Mouse (Mus musculus) mouse trophoblast stem cell (cell line): ENCODE results near the gene Rc3h1.
"Not testable (repeated sequence)": the region's sequence is repeated elsewhere in the genome, so short reads cannot be mapped to it uniquely, and the experiment has no call there.

Source experiments
- in situ Hi-C, 2 experiments: fragments of 300-500 bp; cut with MseI, MboI; formaldehyde crosslinking; loops; 2 replicates in 1 of 2; 3 replicates in 1 of 2; pipeline ENCODE4 v1.15.1; 2025

The Rc3h1 gene

DNA sequence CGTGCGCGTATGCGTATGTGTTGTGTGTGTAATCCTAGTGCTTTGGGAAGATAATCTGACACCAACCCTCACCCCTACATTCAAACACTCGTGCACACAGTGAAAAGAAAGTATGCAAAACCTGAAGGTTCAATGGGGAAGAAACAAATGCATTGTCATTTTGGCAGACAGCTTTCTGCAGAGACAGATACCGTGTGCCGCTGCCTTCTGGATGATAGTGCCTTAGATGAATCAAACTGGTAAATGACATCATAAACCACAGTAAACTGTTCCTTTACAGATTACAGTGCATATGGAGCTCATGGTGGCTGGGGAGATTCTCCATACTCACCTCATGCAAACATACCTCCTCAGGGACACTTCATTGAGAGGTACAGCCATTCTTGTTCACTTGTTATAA, 57.0 kb downstream of the Rc3h1 start:
- in situ Hi-C loops: no loop called here

DNA sequence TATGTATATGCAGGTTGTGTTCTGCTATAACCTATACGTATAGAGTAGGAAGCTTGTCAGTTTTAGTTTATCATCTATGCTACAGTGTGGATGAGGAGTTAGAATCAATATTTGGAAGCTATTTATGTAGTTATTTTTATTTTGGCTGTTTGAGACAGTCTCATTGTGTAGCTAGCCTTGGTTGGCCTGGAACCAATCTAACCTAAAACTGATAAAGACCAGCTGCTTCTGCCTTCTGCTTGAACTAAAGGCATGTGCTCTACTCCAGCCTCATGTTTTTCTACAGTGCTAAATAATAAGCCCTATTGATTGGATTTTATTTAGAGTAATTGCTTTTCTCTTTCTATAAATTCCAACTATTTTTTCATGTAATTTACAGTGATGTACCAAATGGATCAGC, 61.0 kb downstream of the Rc3h1 start:
- in situ Hi-C loops: no loop called here

DNA sequence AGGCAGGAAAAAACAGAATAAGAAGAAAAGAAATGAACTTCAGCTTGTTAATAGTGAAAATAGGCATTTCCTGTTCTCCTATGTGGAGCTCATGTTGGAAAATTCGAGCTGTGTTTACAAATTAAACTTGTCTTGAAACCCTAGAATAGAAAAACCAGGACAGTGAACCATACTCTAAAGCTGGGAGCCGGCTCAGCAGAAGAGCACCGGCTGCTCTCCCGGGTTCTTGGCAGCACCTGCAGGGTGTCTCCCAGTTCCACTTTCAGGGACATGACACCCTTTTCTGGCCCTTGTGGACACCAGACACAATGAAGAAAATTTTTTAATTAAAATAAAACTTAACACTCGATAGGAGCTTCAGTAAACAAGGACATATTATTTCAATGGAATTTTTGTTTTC, 62.4 kb downstream of the Rc3h1 start:
- in situ Hi-C loops: no loop called here

DNA sequence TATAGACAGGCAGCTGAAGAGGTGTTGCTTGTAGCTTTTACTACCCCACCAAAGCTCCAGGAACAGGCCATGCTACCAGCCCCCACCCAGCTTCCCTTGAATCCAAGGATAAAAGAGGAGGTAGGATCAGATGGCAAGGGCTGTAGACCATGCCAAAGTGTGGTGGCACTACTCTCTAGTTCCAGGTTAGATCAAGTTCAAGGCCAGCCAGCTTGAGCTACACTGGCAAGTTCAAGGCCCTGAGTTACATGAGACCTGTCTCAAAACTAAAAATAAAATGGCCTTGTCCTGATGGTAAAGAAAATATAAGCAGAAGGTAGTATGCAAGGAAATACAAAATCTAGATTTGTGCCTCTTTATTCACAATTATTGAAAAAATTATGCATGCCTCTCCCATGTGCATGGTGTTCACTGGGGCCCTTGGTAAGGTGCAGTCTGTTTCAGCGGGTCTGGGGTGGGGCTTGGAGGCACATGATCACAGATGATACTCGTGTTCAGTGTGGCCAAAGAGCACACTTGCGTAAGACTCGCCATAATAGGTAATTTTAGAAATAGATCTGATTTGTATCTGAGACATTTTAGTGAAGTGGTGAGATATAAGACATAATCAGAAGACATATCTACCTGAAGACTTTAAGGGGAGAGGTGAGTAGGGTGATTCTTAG, 72.0 kb downstream of the Rc3h1 start, which contains the start of gene Serpinc1:
Serpinc1 (plus strand) TSS at position 515 of the 665 bp plus-strand sequence.
- in situ Hi-C loops: no loop called here

DNA sequence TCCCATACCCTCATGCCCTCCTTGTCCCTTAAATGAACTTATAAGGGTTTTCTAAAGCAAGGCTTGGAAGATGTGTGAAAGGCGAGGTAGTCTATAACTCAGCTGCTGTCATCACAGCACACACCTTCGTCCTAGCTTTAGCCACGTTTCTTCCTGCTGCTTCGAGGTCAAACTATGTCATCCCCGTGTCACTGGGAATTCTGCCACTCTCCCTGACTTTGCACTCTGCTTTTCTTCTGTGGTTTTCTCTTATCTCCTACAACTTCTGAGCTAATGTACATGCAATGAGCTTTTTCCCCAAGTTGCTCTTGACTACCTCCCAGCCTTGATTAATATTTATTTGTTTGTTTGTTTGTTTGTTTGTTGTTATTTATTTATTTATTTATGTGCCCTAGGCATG, 73.8 kb downstream of the Rc3h1 start:
- in situ Hi-C loops: no loop called here

DNA sequence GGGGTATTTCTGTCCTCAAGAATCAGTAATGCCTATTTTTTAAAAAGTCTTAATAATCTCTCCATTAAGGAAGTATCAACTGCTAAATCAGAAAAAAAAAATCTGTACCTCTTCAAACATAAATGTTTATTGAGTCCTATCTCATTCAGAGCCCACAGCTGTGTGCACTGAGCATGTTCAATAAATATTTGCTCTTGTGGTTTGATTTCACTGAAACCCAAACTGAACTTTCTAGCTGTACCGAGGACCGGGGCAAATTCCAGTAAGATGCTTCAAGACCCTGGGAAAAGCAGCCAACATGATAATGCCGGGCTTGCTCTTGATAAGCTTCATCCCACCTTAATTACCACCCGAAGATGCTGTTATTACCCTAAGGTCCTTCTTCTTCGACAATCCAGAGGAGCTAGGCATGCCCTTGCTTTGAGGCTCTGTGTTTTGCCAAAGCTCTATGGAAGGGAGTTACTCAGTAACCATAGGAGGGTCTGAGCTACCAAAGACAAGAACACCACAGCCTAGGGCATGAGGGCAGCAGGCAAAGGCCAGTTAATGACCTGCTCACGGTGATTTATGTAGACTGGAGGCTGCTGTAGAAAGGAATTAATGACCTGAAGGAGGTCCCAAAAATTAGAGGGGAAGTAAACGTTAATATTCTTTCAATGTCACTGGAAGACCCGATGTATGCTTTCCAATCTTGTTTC, 74.5 kb downstream of the Rc3h1 start:
- in situ Hi-C loops: no loop called here

DNA sequence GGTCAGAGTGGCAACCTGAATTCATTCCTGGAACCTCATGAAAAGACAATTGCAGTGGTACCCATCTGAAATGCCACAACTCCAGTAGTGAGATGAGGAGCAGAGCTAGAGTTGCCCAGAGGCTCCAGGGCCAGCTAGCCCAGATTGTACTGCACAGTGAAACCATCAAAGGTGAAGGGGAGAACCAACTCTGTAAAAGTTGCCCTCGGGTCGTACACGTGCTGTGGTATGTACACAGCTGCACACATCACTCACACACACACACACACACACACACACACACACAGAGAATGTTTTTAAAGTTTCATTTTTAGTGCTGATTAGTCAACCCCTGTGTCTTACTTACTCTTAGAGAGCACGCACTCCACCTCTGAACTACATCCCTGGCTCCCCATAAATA, 75.1 kb downstream of the Rc3h1 start:
- in situ Hi-C loops: no loop called here

DNA sequence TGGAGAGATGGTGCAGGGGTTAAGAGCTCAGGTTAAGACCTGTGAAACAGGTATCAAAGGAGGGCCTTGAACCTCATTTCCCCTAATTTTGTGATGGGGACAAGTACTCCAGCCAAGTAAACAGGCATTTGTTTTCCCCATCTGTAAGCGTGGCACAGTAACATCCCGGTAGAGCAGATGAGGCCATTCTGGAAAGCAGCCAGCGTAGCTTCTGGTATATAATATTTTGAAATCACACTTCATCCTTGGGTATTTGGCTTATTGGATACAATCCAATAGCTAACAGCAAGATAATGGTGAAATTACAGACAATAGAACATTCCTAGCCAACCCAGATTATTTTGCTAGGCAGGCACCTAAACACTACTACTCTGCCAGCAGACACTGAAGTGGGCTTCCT, 76.7 kb downstream of the Rc3h1 start:
- in situ Hi-C loops: no loop called here

DNA sequence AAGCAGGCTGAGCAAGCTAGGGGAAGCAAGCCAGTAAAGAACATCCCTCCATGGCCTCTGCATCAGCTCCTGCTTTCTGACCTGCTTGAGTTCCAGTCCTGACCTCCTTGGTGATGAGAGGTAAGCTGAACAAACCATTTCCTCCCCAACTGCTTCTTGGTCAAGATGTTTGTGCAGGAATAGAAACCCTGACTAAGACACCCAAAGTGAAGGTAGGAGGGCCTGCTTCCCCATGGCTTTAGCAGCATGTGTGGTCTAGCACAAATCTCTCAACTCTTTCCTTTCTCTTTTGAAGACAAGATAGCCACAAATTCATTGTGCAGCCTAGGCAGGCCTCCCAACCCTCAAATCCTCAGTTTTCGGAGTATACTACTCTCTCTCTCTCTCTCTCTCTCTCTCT, 78.5 kb downstream of the Rc3h1 start:
- in situ Hi-C loops: not testable (repeated sequence)

DNA sequence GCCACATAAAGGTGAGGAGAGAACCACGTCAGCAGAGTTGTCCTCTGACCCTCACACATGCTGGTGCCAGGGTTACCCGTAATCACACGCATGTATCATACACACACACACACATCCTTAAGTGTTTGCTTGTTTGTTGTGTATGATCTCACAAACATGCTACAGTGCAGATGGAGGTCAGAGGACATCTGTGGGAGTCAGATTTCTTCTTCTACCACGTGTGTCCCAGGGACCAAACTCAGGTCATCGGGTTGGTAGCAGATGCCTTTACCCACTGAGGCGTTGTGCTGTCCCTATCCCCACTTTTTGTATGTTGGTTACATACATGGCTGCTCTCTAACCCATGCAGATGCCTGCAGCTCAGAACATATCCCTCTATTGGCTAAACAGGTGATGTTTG, 79.3 kb downstream of the Rc3h1 start:
- in situ Hi-C loops: no loop called here

DNA sequence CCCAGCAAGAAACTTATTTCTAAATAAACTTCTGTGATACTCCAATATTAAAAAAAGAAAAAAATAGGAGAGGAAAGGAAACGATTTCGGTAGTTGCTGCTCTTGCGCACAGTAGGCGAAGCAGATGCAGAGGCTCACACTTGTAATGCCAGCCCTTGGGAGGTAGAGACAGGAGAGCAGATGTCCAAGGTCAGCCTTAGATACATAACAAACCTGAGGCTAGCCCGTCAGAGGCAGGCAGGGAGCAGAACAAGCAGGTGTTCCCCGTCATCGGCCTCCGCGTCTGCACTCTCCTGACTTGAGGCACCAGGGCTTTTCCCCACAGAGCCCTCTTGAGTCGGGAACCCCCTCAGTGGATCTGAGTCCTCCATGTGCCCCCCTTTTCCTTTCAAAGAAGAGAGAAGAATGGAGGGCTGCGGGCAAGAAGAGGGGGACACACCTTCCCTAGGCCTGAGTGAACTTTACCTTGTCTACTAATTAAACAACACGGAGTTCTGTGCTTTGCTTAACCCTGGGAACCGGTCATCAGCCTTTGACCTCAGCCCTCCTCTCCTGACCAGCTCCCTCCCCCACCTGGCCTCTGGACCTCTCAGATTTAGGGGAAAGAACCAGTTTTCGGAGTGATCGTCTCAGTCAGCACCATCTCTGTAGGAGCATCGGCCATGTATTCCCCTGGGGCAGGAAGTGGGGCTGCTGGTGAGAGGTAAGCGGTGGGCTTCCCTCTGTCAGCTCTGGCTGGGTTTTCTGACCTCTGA, 80.8 kb downstream of the Rc3h1 start:
- in situ Hi-C loops: no loop called here

DNA sequence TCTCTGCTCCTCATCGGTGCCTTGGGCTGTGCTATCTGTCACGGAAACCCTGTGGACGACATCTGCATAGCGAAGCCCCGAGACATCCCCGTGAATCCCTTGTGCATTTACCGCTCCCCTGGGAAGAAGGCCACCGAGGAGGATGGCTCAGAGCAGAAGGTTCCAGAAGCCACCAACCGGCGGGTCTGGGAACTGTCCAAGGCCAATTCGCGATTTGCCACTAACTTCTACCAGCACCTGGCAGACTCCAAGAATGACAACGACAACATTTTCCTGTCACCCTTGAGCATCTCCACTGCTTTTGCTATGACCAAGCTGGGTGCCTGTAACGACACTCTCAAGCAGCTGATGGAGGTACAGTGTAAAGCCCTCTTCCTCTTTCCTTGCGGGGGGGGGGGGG, 83.2 kb downstream of the Rc3h1 start:
- in situ Hi-C loops: no loop called here

DNA sequence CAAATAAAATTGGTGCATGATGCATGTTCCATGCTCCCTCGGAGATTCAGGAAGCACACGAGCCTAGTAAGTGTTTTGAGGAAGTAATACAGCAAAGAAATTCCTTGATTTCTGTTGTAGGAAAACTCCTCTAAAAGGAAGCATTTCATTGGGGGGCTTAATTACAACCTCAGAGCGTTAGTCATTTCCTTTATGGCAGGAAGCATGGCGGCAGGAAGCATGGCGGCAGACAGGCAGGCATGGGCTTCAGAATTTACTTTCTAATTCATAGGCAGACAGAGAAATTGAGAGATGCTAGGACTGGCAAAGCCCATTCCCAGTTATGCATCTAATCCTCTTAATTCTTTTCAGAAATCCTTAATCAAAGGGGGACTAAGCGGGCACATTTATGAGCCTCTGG, 87.6 kb downstream of the Rc3h1 start:
- in situ Hi-C loops: no loop called here

DNA sequence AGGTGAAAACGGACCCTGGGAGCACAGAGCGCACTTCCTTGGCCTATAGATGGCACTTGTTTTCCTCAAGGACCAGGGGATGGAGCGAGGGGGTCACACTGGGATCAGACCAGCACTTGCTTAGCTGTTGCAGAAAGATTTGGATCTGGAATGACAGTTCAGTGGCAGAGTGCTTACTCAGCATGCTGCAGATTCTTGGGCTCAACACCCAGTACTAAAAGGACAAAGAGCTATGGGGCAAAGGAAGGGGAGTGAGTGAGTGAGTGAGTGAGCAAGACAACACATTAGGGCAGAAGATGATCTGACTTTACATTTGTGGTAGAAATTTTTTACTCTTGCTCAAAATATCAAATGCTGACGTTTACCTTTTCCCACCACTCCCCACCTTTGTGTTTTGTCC, 98.7 kb downstream of the Rc3h1 start:
- in situ Hi-C loops: no loop called here

DNA sequence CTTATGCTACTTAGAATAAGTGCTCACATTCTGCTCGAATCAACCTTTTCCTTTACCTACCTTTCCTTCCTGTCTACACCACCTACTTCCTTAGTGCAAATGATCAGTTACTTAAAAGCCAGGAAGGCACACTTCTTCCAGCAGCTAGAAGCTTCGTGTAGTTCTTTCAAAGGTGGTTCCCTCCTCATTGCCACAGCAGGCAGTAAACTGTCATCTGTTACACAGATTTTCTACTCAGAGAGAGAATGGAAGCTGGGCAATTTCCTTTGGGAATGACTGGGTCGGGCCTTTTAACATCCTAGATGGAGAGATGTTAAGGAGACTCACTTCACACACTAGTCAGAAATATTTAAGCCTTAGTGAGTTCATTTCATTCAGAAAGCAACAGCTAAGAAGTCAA, 99.3 kb downstream of the Rc3h1 start:
- in situ Hi-C loops: no loop called here

DNA sequence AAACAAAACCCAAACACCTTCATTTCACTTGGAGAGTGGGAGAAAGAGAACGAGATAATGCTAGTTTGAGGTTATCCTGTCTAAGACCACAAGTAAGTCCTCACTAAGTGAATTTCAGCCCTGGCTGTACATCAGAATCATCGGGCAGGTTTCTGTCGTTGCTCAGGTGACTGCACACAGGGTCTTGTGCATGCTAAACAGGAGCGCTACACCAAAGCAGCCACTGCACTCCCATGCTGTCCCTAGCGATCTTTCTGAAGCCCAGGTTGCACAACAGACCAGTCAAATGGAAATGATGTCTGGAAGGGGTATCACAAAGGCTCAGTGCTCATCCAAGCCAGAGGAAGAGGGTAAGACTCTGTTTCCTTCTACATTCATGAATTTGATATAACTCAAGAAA, 100.3 kb downstream of the Rc3h1 start:
- in situ Hi-C loops: no loop called here

DNA sequence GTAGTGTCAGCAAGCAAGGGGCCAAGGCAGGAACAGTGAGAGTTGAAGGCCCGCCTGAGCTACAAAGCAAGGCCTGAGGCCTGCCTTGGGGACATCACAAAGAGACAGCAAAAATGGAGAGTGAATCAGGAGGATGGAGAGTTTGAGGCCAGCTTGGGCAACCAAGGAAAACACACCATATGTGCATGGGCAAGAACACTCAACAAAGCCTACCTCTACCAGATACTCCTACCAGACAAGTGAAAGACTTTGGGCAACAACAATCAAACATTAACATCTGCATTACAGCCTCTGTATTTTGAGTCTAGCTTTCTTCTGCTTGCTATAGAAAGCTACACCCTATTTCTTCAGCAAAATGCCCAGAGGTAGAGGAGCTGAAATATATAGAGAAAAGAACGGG, 101.8 kb downstream of the Rc3h1 start:
- in situ Hi-C loops: no loop called here

DNA sequence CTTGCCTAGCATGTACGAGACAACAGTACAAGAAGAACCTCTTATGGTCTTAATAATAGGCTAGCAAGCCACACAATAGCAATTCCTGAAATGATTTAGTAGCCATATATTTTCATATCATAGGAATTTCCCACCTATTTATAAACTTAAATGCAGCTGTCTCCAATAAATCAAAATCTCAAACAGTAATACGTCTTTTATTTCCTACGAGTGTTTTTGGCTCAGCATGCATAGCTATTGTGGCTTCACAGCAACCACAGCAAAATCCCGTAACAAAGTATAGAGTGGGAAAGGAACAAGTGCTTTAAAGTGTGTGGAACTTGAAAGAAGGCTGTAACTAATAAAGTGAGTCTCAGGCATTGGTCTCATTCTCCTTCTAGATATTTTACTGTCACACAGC, 104.2 kb downstream of the Rc3h1 start:
- in situ Hi-C loops: no loop called here

DNA sequence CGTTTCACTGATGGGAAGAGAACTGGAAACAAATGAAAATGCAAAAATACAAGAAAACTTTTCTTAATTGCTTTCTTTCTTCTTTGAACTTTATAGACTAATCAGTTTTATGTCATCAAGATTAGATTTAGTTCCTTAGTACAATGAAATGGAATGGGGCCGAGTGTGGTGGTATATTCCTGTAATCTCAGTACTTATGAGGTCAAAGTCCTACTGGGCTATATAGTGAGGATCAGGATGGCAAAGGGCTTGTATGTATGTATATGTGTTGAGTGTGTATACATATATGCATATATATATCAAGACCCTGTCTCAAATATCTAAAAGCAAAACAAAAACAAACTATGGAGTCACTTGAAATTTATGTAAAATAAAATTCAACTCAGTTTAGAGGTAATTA, 110.2 kb downstream of the Rc3h1 start:
- in situ Hi-C loops: no loop called here

DNA sequence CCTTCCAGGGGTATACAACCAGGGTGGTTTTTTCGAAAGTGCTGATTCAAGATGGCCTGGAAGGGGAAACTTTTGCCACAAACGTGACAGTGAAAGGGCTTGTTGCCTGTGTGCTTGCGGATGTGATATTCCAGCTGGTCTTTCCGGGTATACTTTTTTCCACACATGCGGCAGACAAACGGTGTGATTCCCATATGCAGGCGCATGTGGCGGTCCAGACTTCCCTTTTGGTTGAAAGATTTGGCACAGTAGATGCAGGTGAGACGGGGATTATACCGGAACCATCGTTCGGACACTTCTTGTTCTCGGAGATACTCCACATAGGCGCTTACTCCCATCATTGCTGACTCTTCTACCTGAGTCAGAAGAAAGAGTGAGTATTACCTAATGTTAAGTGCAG, 113.8 kb downstream of the Rc3h1 start:
- in situ Hi-C loops: no loop called here
